Mouse (Mus musculus): ENCODE measurements at regions not wholly inside any gene's neighbourhood (a gene's known extent, or its start where the extent isn't known, plus 50 kb on each side); places are given as distances from the start of the nearest gene placed in this dataset.

DNA sequence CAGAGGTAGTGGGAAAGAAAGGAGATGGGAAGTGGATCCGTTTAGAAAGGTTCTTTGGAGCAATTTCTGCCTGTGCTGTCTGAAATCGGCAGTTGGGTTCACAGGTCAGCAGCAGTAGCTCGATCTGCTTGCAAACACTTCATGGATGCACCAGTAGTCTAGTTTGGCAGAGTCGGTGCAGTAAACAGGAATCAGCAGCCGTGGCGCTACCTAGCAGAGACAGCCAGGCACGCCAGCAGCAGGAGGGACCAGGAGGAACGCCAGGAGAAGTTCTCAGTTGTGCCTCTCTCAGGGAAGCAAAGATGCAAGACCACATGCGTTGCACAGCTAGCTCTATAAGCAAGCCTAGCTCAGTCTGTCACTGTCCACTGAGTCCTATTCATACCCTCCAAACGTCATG is 71.0 kb upstream of the Fam241a start:
- DNase-seq, result no peak

- no peak for DNase-seq
Measured at GRCm38 (mm10) chr3:127966214-127966613, 70.1 kb upstream of the Fam241a start.

GRCm38 (mm10) chr3:127958919-127959684 is 63.0 kb upstream of the Fam241a start:
- DNase-seq, result no peak

DNA sequence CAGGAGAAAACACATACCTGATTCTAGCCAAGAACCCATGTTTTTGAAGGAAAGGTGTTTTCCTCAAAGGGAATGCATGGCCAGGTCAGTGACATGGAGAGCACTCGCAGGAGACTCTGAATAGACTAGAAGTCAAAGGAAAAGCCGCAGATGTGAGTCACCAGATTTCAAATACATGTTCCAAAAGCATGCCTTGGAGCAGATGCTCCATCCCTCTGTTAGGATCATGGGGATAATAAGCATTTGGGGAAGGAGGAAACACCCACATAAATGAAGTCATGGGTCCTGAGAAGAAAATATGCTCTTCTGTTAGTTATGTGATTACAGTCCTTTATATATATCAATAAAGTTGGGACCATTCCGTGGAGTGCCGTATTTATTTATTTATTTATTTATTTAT is 58.7 kb upstream of the Fam241a start:
- no peak for DNase-seq

DNA sequence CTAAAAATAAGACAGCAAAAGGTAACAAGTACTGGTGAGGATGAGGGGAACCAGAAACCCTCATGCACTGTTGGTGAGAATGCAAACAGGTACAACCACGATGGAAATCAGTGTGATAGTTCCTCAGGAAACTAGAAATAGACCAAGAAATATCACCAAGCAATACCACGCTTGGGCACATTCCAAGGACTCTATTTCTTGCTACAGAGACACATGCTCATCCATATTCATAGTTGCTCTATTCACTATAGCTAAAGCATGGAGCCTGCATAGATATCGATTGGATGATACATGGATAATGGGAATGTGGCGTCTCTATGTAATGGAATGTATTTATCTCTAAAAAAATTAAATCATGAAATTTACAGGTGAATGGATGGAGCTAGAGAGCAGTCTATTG is 57.5 kb upstream of the Fam241a start:
- no peak for DNase-seq

- peak; percentile 41 to 67 for DNase-seq
Measured at GRCm38 (mm10) chr3:127948898-127949620, 52.9 kb upstream of the Fam241a start.

- no peak for DNase-seq
Measured at GRCm38 (mm10) chr3:127948326-127948725, 52.2 kb upstream of the Fam241a start.

Data from kidney, postnatal 25 days (tissue).